Mouse (Mus musculus) liver, postnatal 0 days (tissue): Measurements from ENCODE around the gene Agbl1.

Experiments used
- CTCF ChIP-seq: sonication (generic); IDR thresholded peaks from 2 replicates; pipeline ENCODE4 v1.5.1; 2016; ENCODE audit warnings: antibody characterized with exemption, low read depth
- EP300 ChIP-seq: IDR thresholded peaks from 2 replicates; pipeline ENCODE4 v1.6.1; 2016; ENCODE audit warnings: antibody characterized with exemption, low read depth, mild to moderate bottlenecking

GRCm38 (mm10) chr7:76935219-76935618 lies 705.5 kb downstream of the Agbl1 start:
- TF ChIP-seq EP300 (no peak), CTCF (no peak)
